Mouse (Mus musculus) liver, embryonic 14.5 days (tissue): Measurements from ENCODE around the gene Glrx5. TPM values are rescaled to one million over a fixed set of nuclear protein-coding genes. Genes with fewer than 3 reads are reported as not detected.

Experiments used
- ATAC-seq: fragments of 200-750 bp; cut with Nextera tagmentation; 2 replicates; pipeline ENCODE4 v1.8.0; 2017; ENCODE audit warnings: moderate number of reproducible peaks, mild to moderate bottlenecking, moderate library complexity; ENCODE audit not compliant: insufficient read depth
- DNase-seq, 3 experiments: peaks; one replicate each; pipeline ENCODE4 v3.0.0-alpha.2; 2012 to 2013; ENCODE audit warnings: low read depth in 3 of 3, low spot score in 3 of 3
- H3K27ac ChIP-seq: fragments of 300-500 bp; sonication (generic); 2 replicates; pipeline ENCODE4 v1.5.1; 2014; ENCODE audit warnings: moderate library complexity, mild to moderate bottlenecking, control low read depth, inconsistent platforms
- H3K27me3 ChIP-seq: fragments of 300-500 bp; sonication (generic); 2 replicates; pipeline ENCODE4 v1.6.1; 2014; ENCODE audit warnings: mild to moderate bottlenecking, low read length, moderate library complexity; ENCODE audit not compliant: control insufficient read depth, insufficient read depth
- H3K36me3 ChIP-seq: fragments of 300-500 bp; sonication (generic); replicated peaks from 2 replicates; pipeline ENCODE4 v1.6.1; 2014; ENCODE audit warnings: low read depth; ENCODE audit not compliant: control insufficient read depth, insufficient read depth
- H3K4me1 ChIP-seq, 2 experiments: fragments of 200-500 bp in 1 of 2; fragments of 300-500 bp in 1 of 2; sonication (generic) in 1 of 2; replicated peaks; 2 replicates each; pipeline ENCODE4 v1.6.1; 2012 to 2014; ENCODE audit warnings: antibody characterized with exemption in 1 of 2, inconsistent platforms in 1 of 2, low read length in 1 of 2; ENCODE audit not compliant: control insufficient read depth in 2 of 2, insufficient read depth in 2 of 2
- H3K4me2 ChIP-seq: fragments of 300-500 bp; sonication (generic); 2 replicates; pipeline ENCODE4 v1.6.1; 2014; ENCODE audit warnings: low read depth, mild to moderate bottlenecking, control low read depth, moderate library complexity
- H3K4me3 ChIP-seq, 2 experiments: fragments of 200-500 bp in 1 of 2; fragments of 300-500 bp in 1 of 2; sonication (generic) in 1 of 2; 2 replicates each; pipeline ENCODE4 v1.5.1; 2012 to 2014; ENCODE audit warnings: low read depth in 2 of 2, low read length in 2 of 2, mild to moderate bottlenecking in 2 of 2, control low read depth in 1 of 2, inconsistent platforms in 1 of 2, moderate library complexity in 1 of 2; ENCODE audit not compliant: insufficient read depth in 1 of 2
- H3K9ac ChIP-seq: fragments of 300-500 bp; sonication (generic); replicated peaks from 2 replicates; pipeline ENCODE4 v1.6.1; 2014; ENCODE audit warnings: mild to moderate bottlenecking, control low read depth, moderate library complexity
- H3K9me3 ChIP-seq: fragments of 300-500 bp; sonication (generic); 2 replicates; pipeline ENCODE4 v1.6.1; 2016; ENCODE audit warnings: low read length, mixed read lengths; ENCODE audit not compliant: control insufficient read depth
- CTCF ChIP-seq: IDR thresholded peaks from 2 replicates; pipeline ENCODE4 v1.5.1; 2016; ENCODE audit warnings: antibody characterized with exemption, low read depth, control low read depth
- EP300 ChIP-seq: IDR thresholded peaks from 2 replicates; pipeline ENCODE4 v1.6.1; 2016; ENCODE audit warnings: antibody characterized with exemption, low read depth
- WGBS: fragments of 180-500 bp; shearing (Covaris S2); extraction: QIAGEN DNeasy Blood & Tissue Kit; methylation state at CpG from one replicate; pipeline ENCODE4 v1.1.7; 2014; ENCODE audit not compliant: insufficient replicate concordance; 5-methylcytosine and 5-hydroxymethylcytosine counted together
- polyA plus RNA-seq, 2 experiments: library from polyadenylated mRNA; depleted of rRNA in 1 of 2; stranded (reverse) in 1 of 2; unstranded in 1 of 2; fragments of >200 nt; fragmentation: Nextera tagmentation in 1 of 2; extraction: Ambion mirVana in 1 of 2; gene quantifications; 2 replicates each; pipeline versions ENCODE4 v1.2.1 to v1.2.3; 2012 to 2014

The Glrx5 gene
- polyA plus RNA-seq, 2 experiments: 238 to 622 TPM

DNA sequence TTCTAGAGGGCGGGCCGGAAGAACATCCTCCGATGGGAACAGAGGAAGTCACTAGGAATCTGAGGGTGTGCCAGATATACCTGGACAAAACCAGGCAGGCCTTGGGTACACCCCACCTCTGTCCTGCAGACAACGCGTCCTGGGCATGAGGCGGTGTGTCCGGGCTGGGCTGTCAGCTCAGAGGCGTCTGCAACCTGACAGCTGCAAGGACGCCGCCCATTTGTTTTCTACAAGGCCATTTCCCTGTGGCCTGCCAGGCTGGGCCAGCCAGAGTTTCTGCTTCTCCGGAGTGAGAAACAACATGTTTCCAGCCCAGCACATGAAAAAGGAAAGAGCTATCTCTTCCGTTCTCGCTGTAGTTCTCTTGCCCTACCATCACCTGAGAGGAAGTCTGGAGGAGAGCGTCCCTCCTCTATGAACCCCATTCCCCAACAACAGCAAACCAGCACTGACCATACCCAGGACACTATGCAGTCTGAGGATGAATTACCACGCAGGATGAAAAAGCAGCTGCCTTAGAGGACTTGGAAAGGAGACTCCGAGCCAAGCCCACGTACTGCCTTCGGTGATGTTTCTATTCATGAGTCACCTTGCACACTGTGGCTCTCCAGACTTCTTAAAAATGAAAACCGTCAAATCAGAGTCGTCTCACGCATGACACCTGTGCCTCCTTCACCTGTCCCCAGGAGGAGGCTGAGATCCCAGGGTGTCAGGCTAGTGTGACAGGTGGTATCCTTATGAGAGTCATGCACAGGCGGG is 27.4 kb upstream of the Glrx5 start:
- Histone ChIP-seq H3K9me3 (no peaks in the 10 kb centered on the region), H3K4me2 (no peak overlapping the region), H3K36me3 (no peaks in the 10 kb centered on the region), H3K4me1 (peaks cover 34 to 59% of the 10 kb centered on the region in 2 experiments), H3K27me3 (no peaks in the 10 kb centered on the region), H3K27ac (no peak overlapping the region), H3K4me3 (no peak overlapping the region), H3K9ac (no peak overlapping the region)
- ATAC-seq (no peak), DNase-seq (no peak)
- TF ChIP-seq EP300: no peak
- TF ChIP-seq CTCF: no peak
- 59% methylated on average over 22 of the region's 22 CpGs for WGBS

DNA sequence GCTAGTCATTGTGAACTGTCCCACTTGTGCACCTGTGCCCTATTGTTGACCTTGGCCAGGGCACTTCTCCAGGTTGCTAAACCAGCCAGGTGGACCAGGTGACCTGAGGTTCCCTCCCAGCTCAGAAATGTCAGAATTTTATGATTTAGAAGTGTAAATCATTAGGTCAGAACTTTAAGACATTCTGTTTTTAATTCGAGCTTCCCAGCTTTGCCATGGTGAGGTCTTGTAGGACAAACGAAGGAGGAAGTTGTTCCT is 26.8 kb upstream of the Glrx5 start:
- no peak overlapping the region for H3K9ac ChIP-seq
- H3K36me3 ChIP-seq: no peaks in the 10 kb centered on the region
- no peaks in the 10 kb centered on the region for H3K9me3 ChIP-seq
- ATAC-seq (no peak), DNase-seq (no peak)
- TF ChIP-seq CTCF: no peak
- no peaks in the 10 kb centered on the region for H3K27me3 ChIP-seq
- H3K4me3 ChIP-seq: no peak overlapping the region
- H3K27ac ChIP-seq: no peak overlapping the region
- H3K4me2 ChIP-seq: no peak overlapping the region
- H3K4me1 ChIP-seq: peaks cover 38 to 61% of the 10 kb centered on the region in 2 experiments
- WGBS: 21% methylated on average over 2 of the region's 2 CpGs

DNA sequence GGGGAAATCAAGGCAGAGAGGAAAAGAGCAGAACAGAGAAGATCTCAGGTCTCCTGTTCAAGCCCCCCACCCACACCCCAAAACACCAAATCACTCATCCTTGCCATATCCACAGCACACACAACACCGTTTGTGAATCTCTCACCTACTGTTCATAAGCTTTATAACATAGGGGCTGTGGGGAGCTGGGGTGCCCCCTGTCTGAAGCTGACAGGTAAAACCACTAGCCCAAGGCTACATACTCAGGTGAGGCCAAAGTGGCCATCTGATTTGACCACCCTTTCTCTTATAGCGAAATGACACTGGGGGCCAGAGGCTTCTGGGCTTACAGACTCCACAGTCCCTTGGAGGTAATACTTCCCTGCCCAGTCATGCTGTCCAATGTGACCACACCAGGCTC is 24.3 kb upstream of the Glrx5 start:
- 65% methylated on average over 2 of the region's 2 CpGs for WGBS
- H3K27ac ChIP-seq: no peak overlapping the region
- DNase-seq (no peak), ATAC-seq (no peak)
- H3K9ac ChIP-seq: peak overlapping the region; percentile 0; the same call in 1 of the 2 replicates
- peak; percentile 26; the same call in 1 of the 2 replicates for TF ChIP-seq CTCF
- no peak for TF ChIP-seq EP300
- H3K4me1 ChIP-seq: peaks cover 49 to 61% of the 10 kb centered on the region in 2 experiments
- peak overlapping the region; percentile 92 for H3K4me2 ChIP-seq
- no peaks in the 10 kb centered on the region for H3K27me3 ChIP-seq
- H3K9me3 ChIP-seq: no peaks in the 10 kb centered on the region
- peak overlapping the region; percentile 61 to 81 for H3K4me3 ChIP-seq
- H3K36me3 ChIP-seq: no peaks in the 10 kb centered on the region

- peak overlapping the region; percentile 92 for H3K4me2 ChIP-seq
- peak overlapping the region; percentile 71 for H3K9ac ChIP-seq
- no peaks in the 10 kb centered on the region for H3K27me3 ChIP-seq
- H3K4me3 ChIP-seq: peak overlapping the region; percentile 61 to 81
- H3K4me1 ChIP-seq: peaks cover 45 to 63% of the 10 kb centered on the region in 2 experiments
- H3K27ac ChIP-seq: peak overlapping the region; percentile 87
- TF ChIP-seq EP300 (no peak), CTCF (no peak)
- WGBS: 3% methylated on average over 13 of the region's 13 CpGs
- DNase-seq: peak in 1 of 3 experiments; percentile 62
- no peaks in the 10 kb centered on the region for H3K9me3 ChIP-seq
- ATAC-seq: peak; percentile 16
- H3K36me3 ChIP-seq: no peaks in the 10 kb centered on the region
Measured at GRCm38 (mm10) chr12:105008752-105009178, 23.7 kb upstream of the Glrx5 start.

DNA sequence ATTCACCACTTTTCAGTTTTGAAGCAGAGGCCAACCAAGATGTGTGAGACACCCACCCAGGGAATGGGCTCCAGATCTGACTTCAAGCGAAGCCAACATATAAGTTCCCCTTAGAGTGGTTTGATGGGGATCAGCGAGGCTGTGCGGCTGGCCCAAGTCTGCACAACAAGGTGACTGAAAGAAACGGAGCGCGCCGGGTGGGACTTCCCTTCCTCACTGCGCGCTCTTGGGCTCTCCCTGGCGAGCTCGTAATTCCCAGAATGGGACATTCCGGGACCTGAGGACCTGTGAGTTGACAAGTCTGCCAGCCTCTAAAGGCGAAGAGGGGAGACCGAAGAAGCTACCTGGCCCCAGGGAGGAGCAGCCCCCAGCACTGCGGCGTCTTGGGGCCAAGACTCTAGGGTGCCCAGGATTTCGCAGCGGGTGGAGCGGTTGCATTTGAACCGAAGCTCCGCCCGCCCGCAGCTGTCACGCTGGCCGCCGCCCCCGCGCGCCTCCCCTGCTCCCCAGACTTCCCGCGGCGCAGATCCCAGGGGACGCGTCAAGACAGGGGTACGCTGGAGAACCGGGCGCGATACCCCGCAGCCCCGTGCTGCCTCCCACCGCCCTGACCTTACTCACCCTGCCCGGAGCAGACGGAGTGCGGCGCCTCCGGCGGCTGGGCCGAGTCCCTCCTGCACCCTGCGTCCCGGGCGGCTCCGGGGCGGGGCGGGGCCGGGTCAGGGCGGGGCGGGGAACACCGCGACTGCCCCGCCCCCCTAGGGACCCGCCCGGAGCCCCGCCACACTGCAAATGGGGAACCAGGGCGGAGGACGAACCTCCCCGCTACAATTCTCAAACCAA is 22.9 kb upstream of the Glrx5 start, which contains the start of gene Syne3:
Gene Syne3 (minus strand): TSS at position 440 of the 843 bp plus-strand sequence.
- H3K27me3 ChIP-seq: no peaks in the 10 kb centered on the region

More for the DNA sequence above, 22.9 kb upstream of the Glrx5 start, which contains the start of gene Syne3:
- Histone ChIP-seq H3K4me2 (peak within 1 kb of the TSS; percentile 92), H3K4me3 (peak within 1 kb of the TSS; percentile 61 to 81), H3K27ac (peak within 1 kb of the TSS; percentile 87), H3K4me1 (peaks cover 43 to 61% of the 10 kb centered on the region in 2 experiments), H3K9me3 (no peaks in the 10 kb centered on the region), H3K36me3 (no peaks in the 10 kb centered on the region), H3K9ac (peak within 1 kb of the TSS; percentile 71)
- peak in 2 of 3 experiments; percentile 68 to 73 for DNase-seq
- TF ChIP-seq CTCF: peak; percentile 21
- no peak for TF ChIP-seq EP300
- peak; percentile 93 for ATAC-seq
- WGBS: under 1% methylated on average over 65 of the region's 66 CpGs
